Mouse (Mus musculus) small intestine, adult 2 months (tissue): ENCODE data around the gene Wfdc3.

ENCODE experiments used
- CTCF ChIP-seq: fragments of 200-500 bp; IDR thresholded peaks from 2 replicates; pipeline ENCODE4 v1.5.1; 2012; ENCODE audit warnings: low read depth, mild to moderate bottlenecking, control low read depth, inconsistent platforms, low read length, moderate library complexity, mixed read lengths; ENCODE audit not compliant: insufficient replicate concordance, insufficient read length; ENCODE audit errors: extremely low read depth
- POLR2A ChIP-seq: fragments of 200-500 bp; IDR thresholded peaks from 2 replicates; pipeline ENCODE4 v1.6.1; 2012; ENCODE audit warnings: low read depth, mild to moderate bottlenecking, control low read depth, inconsistent platforms, low read length, moderate library complexity

- no peak for TF ChIP-seq CTCF
- no peak for TF ChIP-seq POLR2A
These were observed 10.3 kb downstream of the Wfdc3 start for GRCm38 (mm10) chr2:164735446-164735845.
